23 mouse cellular contexts compared by ENCODE assay signal in the genomic region with DNA sequence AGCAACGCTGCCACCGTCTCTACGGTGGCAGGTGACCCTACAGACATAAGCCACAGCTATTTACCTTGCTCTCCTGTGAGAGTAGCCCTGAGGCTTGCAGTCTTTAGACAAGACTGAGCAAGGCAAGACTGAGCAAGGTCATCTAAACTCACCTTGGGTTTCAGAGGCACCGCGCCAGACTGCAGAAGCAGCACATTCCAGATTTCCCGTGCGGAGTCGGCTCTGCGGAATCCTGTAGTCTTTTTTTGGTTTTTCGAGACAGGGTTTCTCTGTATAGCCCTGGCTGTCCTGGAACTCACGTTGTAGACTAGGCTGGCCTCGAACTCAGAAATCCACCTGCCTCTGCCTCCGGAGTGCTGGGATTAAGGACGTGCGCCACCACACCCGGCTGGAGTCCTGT. TPM values are rescaled to one million over a fixed set of nuclear protein-coding genes. Genes with fewer than 3 reads are reported as not detected.
A peak's percentile ranks its signal among the peaks of the same experiment; 100 is the strongest.
DNase-seq lines count a peak whose midpoint lies in the region; ATAC-seq and TF ChIP-seq lines count a peak whose summit lies in the region.
"Had no signal": no experiment of that assay in that cellular context is flagged by ENCODE, and none has a peak within 500 bp of the region (broad histone marks: within the 10 kb centered on the region; RNA-seq: fewer than 3 reads in every experiment).

No protein-coding gene starts in this region.

- H3K9me3 ChIP-seq in hindbrain, embryonic 13.5 days, result no peaks in the 10 kb centered on the region
- H3K9me3 ChIP-seq in hindbrain, embryonic 10.5 days, result no peaks in the 10 kb centered on the region
- H3K9me3 ChIP-seq in kidney, embryonic 15.5 days (replicated peaks), result no peaks in the 10 kb centered on the region
- H3K9me3 ChIP-seq: embryonic facial prominence, embryonic 15.5 days; forebrain, embryonic 10.5 days; heart, embryonic 15.5 days; hindbrain, embryonic 15.5 days had no signal

- 86% methylated on average over 16 of the region's 16 CpGs for WGBS in hindbrain, embryonic 13.5 days
- 88% methylated on average over 16 of the region's 16 CpGs for WGBS in hindbrain, embryonic 10.5 days
- WGBS in kidney, adult 2 months, result 68% methylated on average over 16 of the region's 16 CpGs
- 92% methylated on average over 16 of the region's 16 CpGs for WGBS in kidney, embryonic 15.5 days

- H3K4me1 ChIP-seq in hindbrain, embryonic 13.5 days (replicated peaks), result no peaks in the 10 kb centered on the region
- H3K4me1 ChIP-seq in hindbrain, embryonic 10.5 days (replicated peaks), result peaks cover 7% of the 10 kb centered on the region
- H3K4me1 ChIP-seq in kidney, adult 2 months (ENCODE audit: control insufficient read depth, insufficient read depth, low read length), result no peaks in the 10 kb centered on the region
- H3K4me1 ChIP-seq in kidney, embryonic 15.5 days, result no peaks in the 10 kb centered on the region
- H3K4me1 ChIP-seq: embryonic facial prominence, embryonic 15.5 days; heart, embryonic 15.5 days; hindbrain, embryonic 15.5 days had no signal

- H3K27me3 ChIP-seq in hindbrain, embryonic 13.5 days, result peaks cover 25% of the 10 kb centered on the region
- H3K27me3 ChIP-seq in hindbrain, embryonic 10.5 days (ENCODE audit: insufficient read depth, poor library complexity, severe bottlenecking), result peaks cover 23% of the 10 kb centered on the region
- H3K27me3 ChIP-seq in kidney, adult 2 months (replicated peaks; ENCODE audit: control insufficient read depth, insufficient read depth, low read length), result no peaks in the 10 kb centered on the region
- H3K27me3 ChIP-seq in kidney, embryonic 15.5 days, result no peaks in the 10 kb centered on the region
- H3K27me3 ChIP-seq: embryonic facial prominence, embryonic 15.5 days; hindbrain, embryonic 15.5 days had no signal

- peak overlapping the region; percentile 25; the same call in 1 of the 2 replicates for H3K27ac ChIP-seq in hindbrain, embryonic 13.5 days
- H3K27ac ChIP-seq in hindbrain, embryonic 10.5 days, result no peak overlapping the region
- no peak overlapping the region for H3K27ac ChIP-seq in kidney, adult 2 months (ENCODE audit: insufficient read depth, low read depth, low read length)
- no peak overlapping the region for H3K27ac ChIP-seq in kidney, embryonic 15.5 days
- H3K27ac ChIP-seq: embryonic facial prominence, embryonic 15.5 days; forebrain, embryonic 10.5 days; gastrocnemius, adult 2 months; heart, embryonic 15.5 days had no signal

- no peak for ATAC-seq in hindbrain, embryonic 13.5 days (ENCODE audit: low FRiP score)
- no peak for ATAC-seq in kidney, embryonic 15.5 days (replicated peaks; ENCODE audit: low FRiP score)
- ATAC-seq: forebrain, embryonic 14.5 days had no signal

- TF ChIP-seq CTCF in kidney, adult 2 months (conservative IDR thresholded peaks at IDR 0.05; ENCODE audit: insufficient read depth, insufficient read length, low read depth, low read length), result no peak

- TF ChIP-seq POLR2A in kidney, adult 2 months (IDR thresholded peaks at IDR 0.05; ENCODE audit: low read depth, low read length), result no peak

- no peak overlapping the region for H3K9ac ChIP-seq in hindbrain, embryonic 13.5 days
- no peak overlapping the region for H3K9ac ChIP-seq in kidney, embryonic 15.5 days
- H3K9ac ChIP-seq: embryonic facial prominence, embryonic 15.5 days; heart, embryonic 15.5 days; hindbrain, embryonic 15.5 days had no signal

- H3K36me3 ChIP-seq in hindbrain, embryonic 13.5 days, result no peaks in the 10 kb centered on the region
- no peaks in the 10 kb centered on the region for H3K36me3 ChIP-seq in hindbrain, embryonic 10.5 days
- no peaks in the 10 kb centered on the region for H3K36me3 ChIP-seq in kidney, adult 2 months (ENCODE audit: control insufficient read depth, insufficient read depth, low read length)
- no peaks in the 10 kb centered on the region for H3K36me3 ChIP-seq in kidney, embryonic 15.5 days
- H3K36me3 ChIP-seq: embryonic facial prominence, embryonic 15.5 days; forebrain, embryonic 10.5 days; heart, embryonic 15.5 days; hindbrain, embryonic 15.5 days had no signal

- H3K4me2 ChIP-seq in hindbrain, embryonic 13.5 days, result no peak overlapping the region
- no peak overlapping the region for H3K4me2 ChIP-seq in kidney, embryonic 15.5 days
- H3K4me2 ChIP-seq: embryonic facial prominence, embryonic 15.5 days; heart, embryonic 11.5 days; heart, embryonic 15.5 days; hindbrain, embryonic 15.5 days had no signal

- no peak overlapping the region for H3K4me3 ChIP-seq in hindbrain, embryonic 13.5 days
- H3K4me3 ChIP-seq in hindbrain, embryonic 10.5 days, result no peak overlapping the region
- no peak overlapping the region for H3K4me3 ChIP-seq in kidney, adult 2 months (ENCODE audit: insufficient read depth, low read depth, low read length)
- no peak overlapping the region for H3K4me3 ChIP-seq in kidney, embryonic 15.5 days (replicated peaks)
- H3K4me3 ChIP-seq: embryonic facial prominence, embryonic 15.5 days; erythroblast, embryonic 14.5 days; forebrain, embryonic 10.5 days; gastrocnemius, adult 2 months; heart, embryonic 15.5 days; hindbrain, embryonic 15.5 days had no signal

- no peak for DNase-seq in hindbrain, embryonic 10.5 days (ENCODE audit: low spot score)
- peak; percentile 52 for DNase-seq in kidney, adult 2 months
- peak; percentile 18 for DNase-seq in kidney, postnatal 10 days
- DNase-seq in kidney, postnatal 25 days, result peak; percentile 47 to 63
- DNase-seq in cerebellum, adult 18-20 months, result no peak
- DNase-seq in gastrocnemius, adult 8-10 months (ENCODE audit: low spot score in 2 of 2), result no peak
- DNase-seq: adrenal gland, adult 2 months; cerebellum, adult 2 months; cerebellum, postnatal 10 days; embryo, embryonic 11 days; gastrocnemius, adult 2 months; gastrocnemius, postnatal 36 days; heart, adult 18-20 months; heart, postnatal 14 days had no signal

RNA-seq across cellular contexts. Expression of gene Klhl7, which starts 14.2 kb away (rescaled TPM):
- 153 and 158 TPM in 2 replicates for polyA plus RNA-seq in hindbrain, embryonic 13.5 days (2015; fragmentation: Nextera tagmentation; extraction: Ambion mirVana)
- 59.0 and 60.0 TPM in 2 replicates for polyA plus RNA-seq in hindbrain, embryonic 10.5 days (2016; fragmentation: Nextera tagmentation; extraction: Ambion mirVana)
- 6.5 and 7.7 TPM in 2 replicates for polyA plus RNA-seq in kidney, adult 2 months (2012; rRNA removed)
- polyA plus RNA-seq in kidney, embryonic 15.5 days (2015; fragmentation: Nextera tagmentation; extraction: Ambion mirVana), result 43.6 and 45.3 TPM in 2 replicates
- total RNA-seq in gastrocnemius, adult 8-10 months (2022), result 10 to 100 TPM; 35.2 to 41.0 (median 37.7) TPM

RNA-seq across cellular contexts. Expression of gene Fam126a, which starts 55.8 kb away (rescaled TPM):
- polyA plus RNA-seq in hindbrain, embryonic 13.5 days (2015; fragmentation: Nextera tagmentation; extraction: Ambion mirVana), result 33.9 and 36.4 TPM in 2 replicates
- polyA plus RNA-seq in hindbrain, embryonic 10.5 days (2016; fragmentation: Nextera tagmentation; extraction: Ambion mirVana), result 27.8 and 28.5 TPM in 2 replicates
- polyA plus RNA-seq in kidney, adult 2 months (2012; rRNA removed), result 3.2 and 4.4 TPM in 2 replicates
- polyA plus RNA-seq in kidney, embryonic 15.5 days (2015; fragmentation: Nextera tagmentation; extraction: Ambion mirVana), result 23.2 and 24.4 TPM in 2 replicates
- 1 to 10 TPM; 4.1 to 5.9 (median 4.7) TPM for total RNA-seq in gastrocnemius, adult 8-10 months (2022)

Comparison
In these comparisons a context has a peak if more than half of its experiments do, and no peak if none do; other contexts are left out.
1. DNase-seq: peak in kidney, adult 2 months (single experiment), kidney, postnatal 10 days (single experiment) and kidney, postnatal 25 days (2 of 2); none in hindbrain, embryonic 10.5 days (single experiment), cerebellum, adult 18-20 months (0 of 2) and gastrocnemius, adult 8-10 months (0 of 2).